Mouse (Mus musculus) lung, adult 2 months (tissue): ENCODE measurements around the gene Hist1h2bq.

Experiments used
- CTCF ChIP-seq: fragments of 200-500 bp; IDR thresholded peaks from 2 replicates; pipeline ENCODE4 v1.5.1; 2011; ENCODE audit warnings: mild to moderate bottlenecking, low read length, control low read depth; ENCODE audit not compliant: insufficient read depth
- POLR2A ChIP-seq: fragments of 200-500 bp; IDR thresholded peaks from 2 replicates; pipeline ENCODE4 v1.6.1; 2011; ENCODE audit warnings: low read depth, mild to moderate bottlenecking, control low read depth, low read length, borderline replicate concordance; ENCODE audit errors: extremely low read depth

DNA sequence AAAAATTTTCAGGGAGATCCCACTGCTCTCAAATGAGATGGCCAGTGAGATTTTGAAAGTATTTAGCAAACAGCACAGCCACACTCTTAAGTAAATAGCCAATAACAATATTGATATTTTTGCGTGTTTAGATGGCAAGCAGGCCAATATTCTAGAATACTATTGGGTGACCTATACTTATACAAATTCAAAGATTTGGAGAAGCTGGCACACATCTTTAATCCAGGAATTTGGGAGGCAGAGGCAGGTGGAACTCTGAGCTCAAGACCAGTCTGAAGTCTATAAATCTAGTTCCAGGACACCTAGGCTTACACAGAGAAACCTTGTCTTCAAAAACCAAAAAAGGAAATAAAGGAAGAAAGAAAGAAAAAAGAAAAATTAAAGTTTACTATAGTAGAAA lies 28.4 kb downstream of the Hist1h2bq start:
- TF ChIP-seq CTCF (no peak), POLR2A (no peak)
